Mouse (Mus musculus): ENCODE data around the gene Evi5.
A peak's percentile ranks its signal among the peaks of the same experiment; 100 is the strongest.

- TF ChIP-seq CTCF (IDR thresholded peaks at IDR 0.05) (no peak), EP300 (IDR thresholded peaks at IDR 0.05) (peak; percentile 51)
These were observed 81.6 kb downstream of the Evi5 start for GRCm38 (mm10) chr5:107793258-107793657.

Measured in lung, postnatal 0 days (tissue).